Mouse (Mus musculus): ENCODE measurements around the gene Polr2a.

The Polr2a gene

GRCm38 (mm10) chr11:69781828-69782227 lies 23.4 kb upstream of the Polr2a start:
- no peak for DNase-seq (ENCODE audit: low spot score)

DNA sequence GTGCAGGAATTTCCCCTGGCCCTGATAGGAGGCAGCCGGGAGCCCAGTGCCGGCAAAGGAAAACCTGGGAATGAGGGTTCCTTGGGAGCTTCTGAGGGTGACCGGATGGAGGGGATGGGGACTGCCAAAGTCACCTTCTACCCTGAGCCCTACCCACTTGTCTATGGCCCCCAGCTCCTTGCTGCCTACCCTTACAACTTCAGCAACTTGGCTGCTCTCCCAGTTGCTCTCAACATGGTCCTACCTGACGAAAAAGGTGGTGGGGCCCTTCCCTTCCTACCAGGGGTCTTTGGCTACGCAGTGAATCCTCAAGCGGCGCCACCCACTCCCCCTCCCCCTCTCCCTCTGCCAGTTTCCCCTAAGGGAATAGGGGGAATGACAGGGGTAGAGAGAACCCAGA lies 20.5 kb upstream of the Polr2a start:
- no peak for DNase-seq (ENCODE audit: low spot score)

DNA sequence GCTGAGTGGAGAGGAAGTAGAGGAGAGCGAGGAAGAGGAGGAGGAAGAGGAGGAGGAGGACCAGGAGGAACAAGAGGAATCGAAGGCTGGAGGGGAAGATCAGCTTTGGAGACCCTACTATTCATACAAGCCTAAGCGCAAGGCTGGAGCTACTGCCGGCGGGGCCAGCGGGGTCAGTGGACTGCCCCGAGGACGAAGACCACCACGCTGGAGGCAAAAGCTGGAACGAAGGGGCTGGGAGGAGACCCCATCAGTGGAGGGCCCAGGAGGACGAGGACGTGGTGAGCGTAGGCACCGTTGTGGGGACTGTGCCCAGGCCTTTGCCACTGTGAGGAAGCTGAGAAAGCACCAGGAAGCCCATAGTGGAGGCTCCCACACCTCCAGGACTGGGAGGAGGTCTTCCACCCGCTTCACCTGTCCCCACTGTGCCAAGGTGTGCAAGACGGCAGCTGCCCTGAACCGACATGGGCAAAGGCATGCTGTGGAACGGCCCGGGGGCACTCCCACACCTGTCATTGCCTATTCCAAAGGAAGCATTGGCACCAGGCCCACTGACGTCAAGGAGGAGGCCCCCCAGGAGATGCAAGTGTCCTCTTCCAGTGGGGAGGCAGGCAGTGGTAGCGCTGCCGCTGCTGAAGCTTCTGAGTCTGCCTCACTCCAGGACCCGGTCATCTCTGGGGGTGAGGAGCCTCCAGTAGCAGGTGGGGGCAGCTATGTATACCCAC lies 20.0 kb upstream of the Polr2a start:
- DNase-seq (ENCODE audit: low spot score), result no peak

DNA sequence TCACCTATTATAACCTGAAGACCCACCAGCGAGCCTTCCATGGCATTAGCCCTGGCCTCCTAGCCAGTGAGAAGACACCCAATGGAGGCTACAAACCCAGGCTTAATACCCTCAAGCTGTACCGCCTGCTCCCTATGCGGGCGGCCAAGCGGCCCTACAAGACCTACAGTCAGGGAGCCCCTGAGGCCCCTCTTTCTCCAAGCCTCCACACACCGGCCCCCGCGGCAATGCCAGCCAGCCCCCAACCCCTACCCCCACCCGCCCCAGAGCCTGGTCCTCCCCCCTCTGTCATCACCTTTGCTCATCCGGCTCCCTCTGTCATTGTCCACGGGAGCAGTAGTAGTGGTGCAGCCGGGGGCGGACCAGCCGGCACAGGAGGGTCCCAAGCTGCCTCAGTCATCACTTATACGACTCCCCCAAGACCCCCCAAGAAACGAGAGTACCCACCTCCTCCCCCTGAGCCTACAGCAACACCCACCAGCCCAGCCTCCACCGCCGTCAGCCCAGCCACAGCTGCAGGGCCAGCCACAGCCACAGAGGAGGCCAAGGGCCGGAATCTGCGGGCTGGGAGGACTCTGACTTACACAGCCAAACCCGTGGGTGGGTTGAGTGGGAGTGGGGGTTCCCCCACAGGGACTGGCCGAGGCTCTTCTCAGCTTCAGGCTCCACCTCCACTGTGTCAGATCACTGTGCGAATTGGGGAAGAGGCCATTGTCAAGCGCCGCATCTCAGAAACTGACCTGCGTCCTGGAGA lies 19.2 kb upstream of the Polr2a start:
- no peak for DNase-seq (ENCODE audit: low spot score)

- no peak for DNase-seq (ENCODE audit: low spot score)
Observed at GRCm38 (mm10) chr11:69776488-69776887, 18.1 kb upstream of the Polr2a start.

DNA sequence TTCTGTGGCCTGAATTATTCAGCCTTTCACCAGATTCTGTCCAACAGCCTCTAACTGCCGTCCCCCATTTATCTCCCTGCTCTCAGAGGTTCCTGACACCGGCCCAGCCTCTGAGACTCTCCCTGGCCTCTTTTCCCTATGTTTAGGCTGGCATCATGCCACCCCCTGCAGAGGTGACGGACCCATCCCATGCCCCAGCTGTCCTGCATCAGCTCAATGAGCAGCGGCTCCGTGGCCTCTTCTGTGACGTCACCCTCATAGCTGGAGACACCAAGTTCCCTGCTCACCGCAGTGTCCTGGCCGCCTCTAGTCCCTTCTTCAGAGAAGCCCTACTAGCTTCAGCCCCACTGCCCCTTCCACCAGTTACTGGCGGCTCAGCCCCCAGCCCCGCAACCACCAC lies 17.3 kb upstream of the Polr2a start:
- no peak for DNase-seq (ENCODE audit: low spot score)

GRCm38 (mm10) chr11:69774961-69775360 lies 16.5 kb upstream of the Polr2a start:
- no peak for DNase-seq (ENCODE audit: low spot score)

DNA sequence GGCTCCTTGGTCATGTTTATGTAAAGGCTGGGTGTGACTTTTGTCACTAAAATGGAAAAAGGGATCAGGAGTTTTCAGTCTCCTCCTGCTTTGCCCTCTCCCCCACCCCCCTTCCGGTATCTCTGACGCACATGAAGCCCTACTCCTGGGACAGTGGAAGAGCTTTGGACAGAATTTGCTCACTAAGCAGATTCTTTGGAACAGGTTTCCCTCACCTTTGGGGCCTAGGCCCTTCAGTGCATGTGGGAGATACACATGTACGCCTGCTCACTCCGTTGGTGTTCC lies 9.1 kb upstream of the Polr2a start:
- DNase-seq (ENCODE audit: low spot score), result no peak

DNA sequence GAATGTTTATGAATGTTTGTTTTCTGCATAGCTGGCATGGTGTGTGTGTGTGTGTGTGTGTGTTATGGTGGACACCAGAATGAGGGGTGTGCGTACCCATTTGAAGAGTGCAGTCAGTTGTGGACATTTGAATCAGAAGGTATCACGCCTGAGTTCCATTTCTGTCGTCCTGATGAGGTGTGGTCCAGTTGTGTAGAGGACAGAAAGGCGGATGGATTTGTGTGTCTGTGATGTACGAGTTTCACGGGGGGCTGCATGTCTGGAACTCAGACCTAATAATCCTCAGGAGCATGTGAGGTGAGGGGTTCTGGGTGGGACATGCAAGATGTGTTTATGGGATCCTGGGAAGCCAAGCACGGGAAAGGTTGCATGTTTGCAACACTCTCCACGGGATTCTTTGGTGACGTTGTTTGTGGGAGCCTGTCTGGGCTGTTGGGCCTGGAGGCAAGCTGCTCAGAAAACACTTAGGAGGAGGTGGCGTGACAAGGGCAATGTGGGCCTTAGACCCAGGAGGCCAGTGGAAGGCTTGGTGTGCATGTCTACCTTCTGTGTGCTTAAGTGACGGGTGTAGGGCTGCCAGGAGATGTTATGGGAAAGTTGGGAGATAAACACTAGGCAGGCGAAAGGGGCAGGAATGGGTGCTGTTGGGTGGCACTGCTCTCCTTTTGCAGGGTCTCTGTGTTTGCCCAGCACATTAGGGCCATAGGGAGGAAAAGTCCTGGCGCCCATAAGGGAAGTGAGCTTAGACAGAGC lies 8.6 kb upstream of the Polr2a start:
- DNase-seq (ENCODE audit: low spot score), result no peak

- peak; percentile 71 for DNase-seq (ENCODE audit: low spot score)
Observed at GRCm38 (mm10) chr11:69766126-69766609, 7.7 kb upstream of the Polr2a start.

- peak; percentile 50 for DNase-seq (ENCODE audit: low spot score)
Observed at GRCm38 (mm10) chr11:69765221-69766125, 7.0 kb upstream of the Polr2a start, which contains the start of gene Zbtb4. Gene Zbtb4, plus strand, starts transcription at chr11:69765912.

DNA sequence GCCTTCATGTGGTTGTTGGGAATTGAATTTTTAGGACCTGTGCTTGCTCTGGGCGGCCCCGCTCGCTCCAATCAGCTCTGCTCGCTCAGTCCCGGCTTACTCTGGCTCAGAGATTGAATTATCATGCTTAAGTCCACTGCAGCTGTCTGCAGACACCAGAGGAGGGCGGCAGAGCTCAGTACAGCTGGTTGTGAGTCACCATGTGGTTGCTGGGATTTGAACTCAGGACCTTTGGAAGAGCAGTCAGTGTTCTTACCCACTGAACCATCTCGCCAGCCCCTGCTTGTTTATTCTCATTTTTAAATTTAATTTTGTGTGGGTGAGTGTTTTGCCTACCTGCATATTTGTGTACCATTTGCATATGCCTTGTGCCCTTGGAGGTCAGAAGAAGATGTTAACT lies 5.1 kb upstream of the Polr2a start:
- DNase-seq (ENCODE audit: low spot score), result no peak

DNA sequence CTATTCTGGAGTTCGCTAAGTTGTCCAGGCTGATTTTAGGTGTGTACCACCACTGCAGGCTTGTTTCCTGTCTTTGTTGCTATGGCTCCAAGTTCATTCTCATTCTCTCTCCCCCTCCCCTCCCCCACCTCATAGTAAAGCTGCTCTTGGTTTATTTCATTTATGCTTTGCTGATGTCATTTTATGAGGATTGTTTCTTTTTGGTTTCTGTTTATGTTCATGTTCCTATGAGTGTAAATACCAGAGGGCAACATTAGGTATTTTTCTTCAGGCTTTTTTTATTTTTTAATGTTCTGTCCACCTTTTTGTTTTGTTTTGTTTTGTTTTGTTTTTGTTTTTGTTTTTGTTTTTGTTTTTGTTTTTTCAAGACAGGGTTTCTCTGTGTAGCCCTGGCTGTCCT lies 3.4 kb upstream of the Polr2a start, which contains the start of gene Slc35g3:
Gene Slc35g3 (minus strand): TSS at position 101 of the 400 bp plus-strand sequence.
- no peak for DNase-seq (ENCODE audit: low spot score)

GRCm38 (mm10) chr11:69760901-69761200 lies 2.4 kb upstream of the Polr2a start:
- no peak for DNase-seq (ENCODE audit: low spot score)

- DNase-seq (ENCODE audit: low spot score), result no peak
Observed at GRCm38 (mm10) chr11:69760160-69760900, 1.9 kb upstream of the Polr2a start.

- peak; percentile 93 for DNase-seq (ENCODE audit: low spot score)
Observed at GRCm38 (mm10) chr11:69758971-69759721, 709 bp upstream of the Polr2a start.

DNA sequence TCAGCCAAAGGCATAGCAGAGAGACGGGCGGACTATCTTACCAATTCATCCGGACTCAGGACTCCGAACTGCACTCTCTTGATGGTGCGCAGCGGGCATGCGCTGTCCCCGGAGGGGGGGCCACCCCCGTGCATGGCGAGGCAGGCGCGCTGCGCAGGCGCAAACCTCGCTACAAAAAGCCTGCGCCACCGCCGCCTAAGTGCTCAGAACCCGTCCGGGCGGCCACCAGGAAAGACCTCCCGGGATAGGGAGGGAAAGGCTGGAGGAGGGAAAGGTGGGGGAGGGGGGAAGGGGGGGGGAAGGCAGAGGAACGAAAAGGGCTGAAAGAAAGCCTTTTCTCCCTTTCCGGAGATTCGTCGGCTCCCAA lies 364 bp downstream of the Polr2a start:
- peak; percentile 95 for DNase-seq (ENCODE audit: low spot score)

DNA sequence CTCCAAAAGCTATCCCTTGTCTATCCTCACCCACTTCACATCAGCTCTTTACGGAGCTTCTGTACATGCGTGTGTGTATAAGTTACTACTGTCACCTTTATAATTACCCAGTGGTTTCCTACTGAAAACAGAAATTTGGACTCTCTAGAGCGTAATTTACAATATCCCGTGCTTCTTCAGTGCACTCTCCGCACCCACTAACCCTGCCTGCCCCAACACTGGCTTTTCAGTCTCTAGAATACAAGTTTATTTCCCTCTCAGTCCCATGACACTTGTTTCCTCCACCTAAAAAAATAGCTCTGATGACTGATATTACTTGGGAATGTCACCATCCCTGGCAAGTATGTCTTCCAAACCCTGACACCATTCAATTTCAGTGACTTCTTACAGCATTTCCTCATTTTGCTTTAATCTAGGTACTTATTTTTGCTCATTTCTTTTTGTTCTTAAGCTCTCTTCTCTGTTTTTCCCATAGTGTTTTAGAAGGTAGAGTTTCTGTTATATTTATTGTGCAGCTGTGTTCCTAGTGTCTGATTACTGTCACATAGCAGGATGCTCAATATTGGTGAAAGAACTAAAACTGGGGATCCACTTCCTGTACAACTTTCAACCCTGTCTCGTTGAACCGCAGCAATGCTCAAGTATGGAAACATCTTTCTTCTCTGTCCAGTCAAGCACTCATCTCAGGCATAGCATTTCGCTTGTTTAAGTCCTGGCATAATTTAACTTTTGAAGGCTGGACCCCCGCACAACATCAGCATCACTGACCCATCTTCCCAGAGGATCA lies 941 bp downstream of the Polr2a start:
- DNase-seq (ENCODE audit: low spot score), result no peak

DNA sequence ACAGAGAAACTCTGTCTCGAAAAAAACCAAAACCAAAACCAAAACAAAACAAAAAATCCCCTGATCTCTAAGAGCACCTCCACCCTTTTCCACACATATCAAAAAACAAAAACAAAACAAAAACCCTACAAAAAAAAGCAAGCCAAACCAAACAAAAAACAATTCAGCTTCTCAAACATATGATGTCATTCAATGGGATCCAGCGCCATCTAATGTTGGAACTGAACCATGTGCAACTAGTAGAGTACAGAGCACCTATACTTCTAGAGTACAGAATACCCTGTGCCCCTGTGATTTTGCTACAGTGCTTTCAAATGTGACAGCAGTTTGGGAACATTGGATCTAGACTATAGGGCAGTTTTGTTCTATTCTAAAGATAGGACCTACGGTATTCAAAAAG lies 3.7 kb downstream of the Polr2a start:
- peak; percentile 80 for DNase-seq (ENCODE audit: low spot score)

DNA sequence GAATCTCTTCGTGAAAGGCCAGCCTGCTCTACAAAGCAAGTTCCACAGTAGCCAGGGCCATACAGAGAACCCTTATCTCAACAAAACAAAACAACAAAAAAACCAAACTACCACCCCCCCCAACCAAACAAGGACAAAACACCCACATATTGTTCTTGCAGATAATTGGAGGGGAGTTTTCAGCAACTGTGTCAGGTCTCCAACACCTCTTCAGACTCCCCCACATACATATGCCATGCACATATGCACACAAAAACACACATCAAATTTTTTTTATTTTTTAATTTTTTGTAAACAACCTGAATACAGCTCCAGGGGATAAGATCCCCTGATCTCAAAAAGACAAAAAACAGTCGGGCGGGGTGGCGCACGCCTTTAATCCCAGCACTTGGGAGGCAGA lies 4.2 kb downstream of the Polr2a start:
- no peak for DNase-seq (ENCODE audit: low spot score)

All from retina, embryonic 14.5 days (tissue).